9 mouse cellular contexts compared by ENCODE assay signal in the genomic region with DNA sequence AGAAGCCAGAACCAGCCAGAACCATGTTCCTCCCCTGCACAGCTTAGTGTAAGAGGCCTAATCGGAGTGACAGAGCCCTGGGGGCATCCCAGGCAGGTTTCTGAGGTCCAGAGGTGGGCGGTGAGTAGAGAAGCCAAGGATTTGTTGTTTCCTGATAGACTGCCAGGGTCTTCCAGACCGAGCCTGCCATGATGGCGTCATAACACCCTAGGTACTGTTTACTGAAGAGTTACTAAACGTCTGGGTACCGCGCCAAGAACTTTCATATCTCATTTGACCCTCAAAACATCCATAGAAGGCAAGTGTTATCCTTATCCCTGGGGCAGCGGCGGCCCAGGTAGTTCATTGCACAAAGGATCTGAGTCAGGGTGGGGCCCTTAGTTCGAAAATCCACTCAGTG. TPM values are rescaled to one million over a fixed set of nuclear protein-coding genes. Genes with fewer than 3 reads are reported as not detected.
DNase-seq lines count a peak whose midpoint lies in the region; ATAC-seq and TF ChIP-seq lines count a peak whose summit lies in the region.
"Had no signal": no experiment of that assay in that cellular context is flagged by ENCODE, and none has a peak within 500 bp of the region (broad histone marks: within the 10 kb centered on the region; RNA-seq: fewer than 3 reads in every experiment).

No protein-coding gene starts in this region.

- H3K4me2 ChIP-seq in kidney, postnatal 0 days (ENCODE audit: low read length): no peak overlapping the region
- H3K4me2 ChIP-seq in liver, postnatal 0 days (ENCODE audit: low read depth, low read length): no peak overlapping the region
- H3K4me2 ChIP-seq: stomach, embryonic 15.5 days had no signal

- no peak for TF ChIP-seq POLR2A in heart, adult 2 months (IDR thresholded peaks at IDR 0.05; ENCODE audit: insufficient read depth, low read depth, low read length)
- no peak for TF ChIP-seq POLR2A in kidney, adult 2 months (IDR thresholded peaks at IDR 0.05; ENCODE audit: low read depth, low read length)
- no peak for TF ChIP-seq POLR2A in cortical plate, adult 2 months (IDR thresholded peaks at IDR 0.05; ENCODE audit: extremely low read depth, insufficient read depth, low read length)

- no peak for TF ChIP-seq CTCF in heart, adult 2 months (IDR thresholded peaks at IDR 0.05)
- TF ChIP-seq CTCF in kidney, postnatal 0 days (IDR thresholded peaks at IDR 0.05; ENCODE audit: low read depth): no peak
- no peak for TF ChIP-seq CTCF in kidney, adult 2 months (conservative IDR thresholded peaks at IDR 0.05; ENCODE audit: insufficient read depth, insufficient read length, low read depth, low read length)
- no peak for TF ChIP-seq CTCF in cortical plate, adult 2 months (IDR thresholded peaks at IDR 0.05; ENCODE audit: extremely low read depth, insufficient read depth, low read length)
- no peak for TF ChIP-seq CTCF in liver, postnatal 0 days (IDR thresholded peaks at IDR 0.05; ENCODE audit: low read depth)

- no peaks in the 10 kb centered on the region for H3K4me1 ChIP-seq in heart, adult 2 months (ENCODE audit: control insufficient read depth, insufficient read depth, low read length)
- 0 out of 2 replicates have a peak, but pooled peaks cover 7% of the 10 kb centered on the region for H3K4me1 ChIP-seq in kidney, postnatal 0 days (replicated peaks; ENCODE audit: insufficient read depth, low read length)
- H3K4me1 ChIP-seq in kidney, adult 2 months (ENCODE audit: control insufficient read depth, insufficient read depth, low read length): peaks cover 2% of the 10 kb centered on the region; the same call in 1 of the 2 replicates
- H3K4me1 ChIP-seq in cortical plate, adult 2 months (ENCODE audit: control insufficient read depth, insufficient read depth, low read length): no peaks in the 10 kb centered on the region
- H3K4me1 ChIP-seq in liver, postnatal 0 days (ENCODE audit: insufficient read depth): peaks cover 19% of the 10 kb centered on the region

- no peak overlapping the region for H3K4me3 ChIP-seq in heart, adult 2 months
- H3K4me3 ChIP-seq in kidney, postnatal 0 days (replicated peaks; ENCODE audit: low read depth, low read length): no peak overlapping the region
- no peak overlapping the region for H3K4me3 ChIP-seq in kidney, adult 2 months (ENCODE audit: insufficient read depth, low read depth, low read length)
- no peak overlapping the region for H3K4me3 ChIP-seq in cortical plate, adult 2 months (ENCODE audit: insufficient read depth, low read length)
- no peak overlapping the region for H3K4me3 ChIP-seq in liver, postnatal 0 days (ENCODE audit: low read depth, low read length)
- H3K4me3 ChIP-seq: stomach, embryonic 15.5 days had no signal

- TF ChIP-seq EP300 in heart, adult 2 months (IDR thresholded peaks at IDR 0.05; ENCODE audit: insufficient read depth, low read depth, low read length): no peak
- TF ChIP-seq EP300 in liver, postnatal 0 days (IDR thresholded peaks at IDR 0.05; ENCODE audit: low read depth): 0 out of 2 replicates have a peak, but pooled peaks have one; percentile 46

- H3K9ac ChIP-seq in heart, adult 2 months (ENCODE audit: low read depth, low read length): no peak overlapping the region
- H3K9ac ChIP-seq in kidney, postnatal 0 days (ENCODE audit: low read depth, low read length): 0 out of 2 replicates have a peak overlapping the region, but pooled peaks have one; percentile 5
- H3K9ac ChIP-seq in liver, postnatal 0 days (replicated peaks): no peak overlapping the region
- H3K9ac ChIP-seq: stomach, embryonic 15.5 days had no signal

- 73% methylated on average over 10 of the region's 10 CpGs for WGBS in heart, adult 2 months
- 85% methylated on average over 10 of the region's 10 CpGs for WGBS in kidney, postnatal 0 days
- WGBS in kidney, adult 2 months: 79% methylated on average over 10 of the region's 10 CpGs
- WGBS in liver, postnatal 0 days (ENCODE audit: insufficient replicate concordance): 72% methylated on average over 10 of the region's 10 CpGs

- ATAC-seq in kidney, postnatal 0 days (replicated peaks; ENCODE audit: low FRiP score, low read depth): no peak
- ATAC-seq in liver, postnatal 0 days: peak; percentile 66

- peak overlapping the region; percentile 26; the same call in 1 of the 2 replicates for H3K27ac ChIP-seq in heart, adult 2 months
- no peak overlapping the region for H3K27ac ChIP-seq in kidney, postnatal 0 days
- H3K27ac ChIP-seq in kidney, adult 2 months (ENCODE audit: insufficient read depth, low read depth, low read length): no peak overlapping the region
- H3K27ac ChIP-seq in cortical plate, adult 2 months (ENCODE audit: insufficient read depth, low read length): 0 out of 2 replicates have a peak overlapping the region, but pooled peaks have one; percentile 16
- H3K27ac ChIP-seq in liver, postnatal 0 days (ENCODE audit: low read depth): peak overlapping the region; percentile 22; the same call in 1 of the 2 replicates
- H3K27ac ChIP-seq: stomach, embryonic 15.5 days had no signal

- no peaks in the 10 kb centered on the region for H3K79me2 ChIP-seq in heart, adult 2 months (replicated peaks; ENCODE audit: control insufficient read depth, insufficient read depth, low read length)

- no peaks in the 10 kb centered on the region for H3K27me3 ChIP-seq in heart, adult 2 months (ENCODE audit: control insufficient read depth, insufficient read depth, low read length)
- no peaks in the 10 kb centered on the region for H3K27me3 ChIP-seq in kidney, postnatal 0 days (ENCODE audit: insufficient read depth, low read length)
- H3K27me3 ChIP-seq in kidney, adult 2 months (replicated peaks; ENCODE audit: control insufficient read depth, insufficient read depth, low read length): no peaks in the 10 kb centered on the region
- no peaks in the 10 kb centered on the region for H3K27me3 ChIP-seq in liver, postnatal 0 days (ENCODE audit: insufficient read depth, low read length)
- H3K27me3 ChIP-seq: stomach, embryonic 15.5 days had no signal

- intact Hi-C loops in heart, adult 2 months (cut with DNase I): no loop called here
- intact Hi-C loops in heart, postnatal 14 days (cut with DNase I): no loop called here

- no peaks in the 10 kb centered on the region for H3K9me3 ChIP-seq in kidney, postnatal 0 days (replicated peaks; ENCODE audit: low read length)
- H3K9me3 ChIP-seq in liver, postnatal 0 days (ENCODE audit: low read length): no peaks in the 10 kb centered on the region
- H3K9me3 ChIP-seq: stomach, embryonic 15.5 days had no signal

- DNase-seq in heart, adult 2 months: no peak
- DNase-seq in heart, postnatal 14 days: no peak
- no peak for DNase-seq in kidney, postnatal 0 days (ENCODE audit: low spot score)
- no peak for DNase-seq in kidney, adult 2 months
- DNase-seq in liver, postnatal 0 days: no peak
- DNase-seq in frontal cortex, postnatal 36 days (ENCODE audit: low spot score in 2 of 2): no peak
- DNase-seq in embryo, embryonic 10 days (ENCODE audit: low spot score): no peak

- no peaks in the 10 kb centered on the region for H3K36me3 ChIP-seq in heart, adult 2 months (ENCODE audit: control insufficient read depth, insufficient read depth, low read length)
- H3K36me3 ChIP-seq in kidney, postnatal 0 days (ENCODE audit: insufficient read depth, low read length): no peaks in the 10 kb centered on the region
- no peaks in the 10 kb centered on the region for H3K36me3 ChIP-seq in kidney, adult 2 months (ENCODE audit: control insufficient read depth, insufficient read depth, low read length)
- no peaks in the 10 kb centered on the region for H3K36me3 ChIP-seq in liver, postnatal 0 days (replicated peaks; ENCODE audit: insufficient read depth, low read length)
- H3K36me3 ChIP-seq: stomach, embryonic 15.5 days had no signal

RNA-seq across cellular contexts. Expression of gene Clic4, which starts 26.1 kb away (rescaled TPM):
- 100 to 1,000 TPM; 248 to 249 TPM for total RNA-seq in heart, adult 2 months (2021)
- polyA plus RNA-seq in heart, adult 2 months (2012; rRNA removed): 148 and 227 TPM in 2 replicates
- total RNA-seq in heart, postnatal 14 days (2021): 100 to 1,000 TPM; 251 to 264 TPM
- polyA plus RNA-seq in kidney, postnatal 0 days (2015; fragmentation: Nextera tagmentation; extraction: Ambion mirVana): 147 and 166 TPM in 2 replicates
- polyA plus RNA-seq in kidney, adult 2 months (2012; rRNA removed): 86.6 and 91.1 TPM in 2 replicates
- 54.0 and 65.8 TPM in 2 replicates for polyA plus RNA-seq in cortical plate, adult 2 months (2012; rRNA removed)
- polyA plus RNA-seq in liver, postnatal 0 days (2015; fragmentation: Nextera tagmentation; extraction: Ambion mirVana): 52.2 and 64.6 TPM in 2 replicates

RNA-seq across cellular contexts. Expression of gene Srrm1, which starts 54.4 kb away (rescaled TPM):
- 10 to 100 TPM; 53.8 to 58.2 TPM for total RNA-seq in heart, adult 2 months (2021)
- 25.0 and 35.0 TPM in 2 replicates for polyA plus RNA-seq in heart, adult 2 months (2012; rRNA removed)
- 10 to 100 TPM; 74.7 to 82.1 TPM for total RNA-seq in heart, postnatal 14 days (2021)
- 183 and 203 TPM in 2 replicates for polyA plus RNA-seq in kidney, postnatal 0 days (2015; fragmentation: Nextera tagmentation; extraction: Ambion mirVana)
- 17.1 and 21.6 TPM in 2 replicates for polyA plus RNA-seq in kidney, adult 2 months (2012; rRNA removed)
- polyA plus RNA-seq in cortical plate, adult 2 months (2012; rRNA removed): 115 and 131 TPM in 2 replicates
- 79.3 and 90.6 TPM in 2 replicates for polyA plus RNA-seq in liver, postnatal 0 days (2015; fragmentation: Nextera tagmentation; extraction: Ambion mirVana)

Comparison
In these comparisons a context has a peak if more than half of its experiments do, and no peak if none do; other contexts are left out.
1. H3K27ac ChIP-seq: peak in heart, adult 2 months (single experiment), cortical plate, adult 2 months (single experiment) and liver, postnatal 0 days (single experiment); none in kidney, postnatal 0 days (single experiment) and kidney, adult 2 months (single experiment).